Mouse (Mus musculus): ENCODE measurements around the gene Olfr441. TPM values are rescaled to one million over a fixed set of nuclear protein-coding genes. Genes with fewer than 3 reads are reported as not detected.

The Olfr441 gene
- total RNA-seq, 1 experiment, result not detected

DNA sequence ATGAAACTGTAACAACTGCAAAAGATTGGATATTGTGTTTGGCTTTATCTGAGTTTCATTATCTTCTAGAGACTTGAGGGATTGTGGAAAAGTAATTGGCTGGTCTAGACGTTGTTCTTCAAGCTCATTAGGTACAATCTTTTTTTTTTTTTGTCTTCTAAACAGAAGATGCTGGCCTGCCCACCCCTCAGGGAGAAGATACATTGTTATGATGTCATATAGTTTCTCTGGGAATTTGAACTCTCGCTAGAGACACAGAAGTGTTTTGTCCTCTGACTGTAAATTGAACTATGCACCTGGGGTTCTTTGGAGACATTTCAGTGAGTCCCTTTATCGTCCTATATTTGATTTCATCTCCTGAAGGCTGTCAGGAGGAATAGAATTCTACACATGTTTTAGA, 56.8 kb downstream of the Olfr441 start, which contains the start of gene Olfr437:
TSS of gene Olfr437 (plus strand) at position 301 of the 400 bp plus-strand sequence.
- H3K9ac ChIP-seq (ENCODE audit: insufficient read depth, low read depth, low read length, poor library complexity, severe bottlenecking), result no peak within 1 kb of the TSS
- H3K36me3 ChIP-seq (ENCODE audit: control insufficient read depth, insufficient read depth, low read length, poor library complexity, severe bottlenecking), result no peaks in the 10 kb centered on the region
- H3K9me3 ChIP-seq (ENCODE audit: control insufficient read depth, insufficient read depth, low read depth, low read length), result no peaks in the 10 kb centered on the region
- in situ Hi-C loops (cut with MboI; ENCODE audit: low sequenced_read_pairs in 2 of 2, unreplicated experiment in 2 of 2), result no loop called here
- no peak within 1 kb of the TSS for H3K27ac ChIP-seq (ENCODE audit: insufficient read depth, low read depth, low read length, poor library complexity, severe bottlenecking)
- H3K4me3 ChIP-seq (ENCODE audit: insufficient read depth in 1 of 2, low read depth in 1 of 2, low read length in 2 of 2, poor library complexity in 1 of 2, severe bottlenecking in 1 of 2), result no peak within 1 kb of the TSS
- TF ChIP-seq ZC3H11A (IDR thresholded peaks at IDR 0.05; ENCODE audit: borderline replicate concordance, low read depth, low read length), result no peak
- no peak for TF ChIP-seq HCFC1 (IDR thresholded peaks at IDR 0.05; ENCODE audit: borderline replicate concordance, insufficient read depth, low read length)
- TF ChIP-seq ZNF384 (IDR thresholded peaks at IDR 0.05; ENCODE audit: low read depth, low read length), result no peak
- no peak for TF ChIP-seq CHD2 (IDR thresholded peaks at IDR 0.05; ENCODE audit: low read depth, low read length)
- TF ChIP-seq MAFK (IDR thresholded peaks at IDR 0.05; ENCODE audit: insufficient read depth, low read depth, low read length), result no peak
- no peak for DNase-seq (ENCODE audit: low read depth, low spot score)
- no peaks in the 10 kb centered on the region for H3K4me1 ChIP-seq (ENCODE audit: control insufficient read depth in 2 of 2, insufficient read depth in 2 of 2, low read length in 2 of 2, poor library complexity in 1 of 2)

DNA sequence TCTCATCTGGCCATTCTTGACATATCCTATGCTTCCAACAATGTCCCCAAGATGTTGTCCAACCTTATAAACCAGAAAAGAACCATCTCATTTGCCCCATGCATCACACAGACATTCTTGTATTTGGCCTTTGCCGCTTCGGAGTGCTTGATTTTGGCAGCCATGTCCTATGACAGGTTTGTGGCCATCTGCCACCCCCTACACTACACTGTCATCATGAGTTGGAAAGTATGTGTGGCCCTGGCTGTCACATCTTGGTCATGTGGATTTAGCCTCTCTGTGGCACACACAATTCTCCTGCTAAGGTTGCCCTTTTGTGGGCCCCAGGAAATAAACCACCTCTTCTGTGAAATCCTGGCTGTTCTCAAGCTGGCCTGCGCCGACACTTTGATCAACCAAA, 61.1 kb downstream of the Olfr441 start:
- Histone ChIP-seq H3K36me3 (ENCODE audit: control insufficient read depth, insufficient read depth, low read length, poor library complexity, severe bottlenecking) (no peaks in the 10 kb centered on the region), H3K4me3 (ENCODE audit: insufficient read depth in 1 of 2, low read depth in 1 of 2, low read length in 2 of 2, poor library complexity in 1 of 2, severe bottlenecking in 1 of 2) (no peak overlapping the region), H3K9ac (ENCODE audit: insufficient read depth, low read depth, low read length, poor library complexity, severe bottlenecking) (no peak overlapping the region), H3K9me3 (ENCODE audit: control insufficient read depth, insufficient read depth, low read depth, low read length) (no peaks in the 10 kb centered on the region), H3K27ac (ENCODE audit: insufficient read depth, low read depth, low read length, poor library complexity, severe bottlenecking) (no peak overlapping the region), H3K4me1 (ENCODE audit: control insufficient read depth in 2 of 2, insufficient read depth in 2 of 2, low read length in 2 of 2, poor library complexity in 1 of 2) (no peaks in the 10 kb centered on the region)
- no peak for DNase-seq (ENCODE audit: low read depth, low spot score)
- in situ Hi-C loops (cut with MboI; ENCODE audit: low sequenced_read_pairs in 2 of 2, unreplicated experiment in 2 of 2), result no loop called here
- no peak for TF ChIP-seq HCFC1 (IDR thresholded peaks at IDR 0.05; ENCODE audit: borderline replicate concordance, insufficient read depth, low read length)

Other genes starting within 250 kb of the Olfr441 start
- gene Olfr448, start 215.9 kb upstream of the Olfr441 start, total RNA-seq (2012; rRNA removed), result not detected in 2 replicates
- not detected in 2 replicates for gene Olfr447, start 197.5 kb upstream of the Olfr441 start, total RNA-seq (2012; rRNA removed)
- not detected in 2 replicates for gene Olfr446, start 185.0 kb upstream of the Olfr441 start, total RNA-seq (2012; rRNA removed)
- gene Olfr444, start 157.3 kb upstream of the Olfr441 start, total RNA-seq (2012; rRNA removed), result not detected in 2 replicates
- not detected in 2 replicates for gene Olfr237-ps1, start 40.2 kb downstream of the Olfr441 start, total RNA-seq (2012; rRNA removed)
- not detected in 2 replicates for gene Olfr437, start 56.9 kb downstream of the Olfr441 start, total RNA-seq (2012; rRNA removed)
- gene Olfr13, start 65.8 kb downstream of the Olfr441 start, total RNA-seq (2012; rRNA removed), result not detected in 2 replicates
- gene Olfr435, start 90.8 kb downstream of the Olfr441 start, total RNA-seq (2012; rRNA removed), result not detected in 2 replicates
- gene Olfr434, start 106.7 kb downstream of the Olfr441 start, total RNA-seq (2012; rRNA removed), result not detected in 2 replicates
- gene Olfr47, start 125.2 kb downstream of the Olfr441 start, total RNA-seq (2012; rRNA removed), result not detected in 2 replicates
- gene Arhgef5, start 159.2 kb downstream of the Olfr441 start, total RNA-seq (2012; rRNA removed), result 7.2 and 10.1 TPM in 2 replicates
- gene Nobox, start 203.2 kb downstream of the Olfr441 start, total RNA-seq (2012; rRNA removed), result 0.11 TPM in 1 of 2 replicates, not detected in the other

Data from ES-E14 (cell line).